Mouse (Mus musculus) cerebellum, adult 2 months (tissue): ENCODE measurements around the gene Fam107a. TPM values are rescaled to one million over a fixed set of nuclear protein-coding genes. Genes with fewer than 3 reads are reported as not detected.

Experiments
- DNase-seq, 2 experiments: peaks; one replicate each; pipeline ENCODE4 v3.0.0; 2021
- H3K27ac ChIP-seq: fragments of 200-500 bp; 2 replicates; pipeline ENCODE4 v1.5.1; 2012; ENCODE audit warnings: low read length, control low read depth, inconsistent platforms; ENCODE audit not compliant: insufficient read depth
- H3K27me3 ChIP-seq: fragments of 200-500 bp; 2 replicates; pipeline ENCODE4 v1.6.1; 2012; ENCODE audit warnings: inconsistent platforms, mild to moderate bottlenecking, low read length, moderate library complexity; ENCODE audit not compliant: control insufficient read depth, insufficient read depth
- H3K4me1 ChIP-seq: fragments of 200-500 bp; 2 replicates; pipeline ENCODE4 v1.6.1; 2011; ENCODE audit warnings: low read length; ENCODE audit not compliant: control insufficient read depth, insufficient read depth
- H3K4me3 ChIP-seq: fragments of 200-500 bp; replicated peaks from 2 replicates; pipeline ENCODE3; 2011; ENCODE audit warnings: mild to moderate bottlenecking, low read depth, low read length, control low read depth; ENCODE audit not compliant: insufficient read depth
- CTCF ChIP-seq: fragments of 200-500 bp; IDR thresholded peaks from 2 replicates; pipeline ENCODE4 v1.5.1; 2011; ENCODE audit warnings: low read depth, mild to moderate bottlenecking, control low read depth, low read length, moderate library complexity, borderline replicate concordance; ENCODE audit not compliant: insufficient read depth
- POLR2A ChIP-seq: fragments of 200-500 bp; IDR thresholded peaks from 2 replicates; pipeline ENCODE4 v1.6.1; 2011; ENCODE audit warnings: low read length, control low read depth, borderline replicate concordance; ENCODE audit not compliant: insufficient read depth
- WGBS: fragments of 180-500 bp; shearing (Covaris S2); methylation state at CpG from one replicate; pipeline ENCODE4 v1.1.7; 2018; 5-methylcytosine and 5-hydroxymethylcytosine counted together
- polyA plus RNA-seq: library from polyadenylated mRNA; depleted of rRNA; stranded (reverse); fragments of >200 nt; gene quantifications from 2 replicates; pipeline ENCODE4 v1.2.3, GENCODE M21; 2012

Fam107a gene
- polyA plus RNA-seq, 1 experiment: 351 TPM

DNA sequence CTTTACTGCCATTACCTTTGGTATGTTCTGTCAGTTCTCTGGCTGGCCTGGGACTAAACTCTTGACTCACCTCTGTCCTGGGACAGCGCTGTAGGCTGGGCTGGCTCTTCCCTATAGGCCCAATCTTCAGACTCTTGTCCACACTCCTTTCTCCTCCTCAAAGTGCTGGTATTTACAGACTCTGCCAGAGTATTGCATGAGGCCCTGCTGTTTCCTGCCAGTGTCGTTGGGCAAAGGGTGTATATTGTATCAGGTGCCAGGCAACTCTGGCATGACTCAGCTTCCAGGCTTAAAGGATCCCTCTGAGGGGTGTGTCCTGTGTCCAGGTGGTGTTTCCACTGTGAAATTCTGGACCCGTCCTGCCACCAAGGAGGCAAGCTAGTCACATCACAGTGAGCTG is 59.1 kb downstream of the Fam107a start:
- no peaks in the 10 kb centered on the region; the same call in 1 of the 2 replicates for H3K4me1 ChIP-seq
- no peaks in the 10 kb centered on the region for H3K27me3 ChIP-seq
- no peak for TF ChIP-seq POLR2A
- TF ChIP-seq CTCF: no peak
- 45% methylated on average over 3 of the region's 3 CpGs for WGBS
- DNase-seq: no peak
- H3K4me3 ChIP-seq: no peak overlapping the region
- no peak overlapping the region for H3K27ac ChIP-seq

DNA sequence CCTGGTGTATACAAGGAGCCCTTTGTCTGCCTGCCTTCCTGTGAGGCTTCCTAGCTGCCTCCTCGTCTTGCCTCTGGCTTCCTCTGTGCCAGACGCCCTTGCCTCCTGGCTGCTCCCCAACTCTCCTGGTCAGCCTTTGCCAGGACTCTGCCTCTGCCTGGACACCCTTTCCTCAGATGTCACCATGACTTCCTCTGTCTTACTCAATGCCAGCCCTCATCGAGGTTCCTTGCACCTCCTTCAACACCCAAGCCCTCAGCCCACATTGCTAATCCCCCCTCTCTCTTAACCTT is 59.5 kb downstream of the Fam107a start:
- no peaks in the 10 kb centered on the region; the same call in 1 of the 2 replicates for H3K4me1 ChIP-seq
- H3K4me3 ChIP-seq: no peak overlapping the region
- 30% methylated on average over 3 of the region's 3 CpGs for WGBS
- no peak for DNase-seq
- H3K27me3 ChIP-seq: no peaks in the 10 kb centered on the region
- no peak overlapping the region for H3K27ac ChIP-seq
- TF ChIP-seq CTCF (no peak), POLR2A (no peak)

GRCm38 (mm10) chr14:8257521-8258334 is 60.1 kb downstream of the Fam107a start:
- Histone ChIP-seq H3K27me3 (no peaks in the 10 kb centered on the region), H3K4me3 (no peak overlapping the region), H3K4me1 (no peaks in the 10 kb centered on the region; the same call in 1 of the 2 replicates), H3K27ac (no peak overlapping the region)
- DNase-seq: no peak
- TF ChIP-seq POLR2A (no peak), CTCF (no peak)
- 43% methylated on average over 7 of the region's 7 CpGs for WGBS

GRCm38 (mm10) chr14:8256881-8257280 is 60.9 kb downstream of the Fam107a start:
- TF ChIP-seq CTCF (no peak), POLR2A (no peak)
- Histone ChIP-seq H3K27ac (no peak overlapping the region), H3K4me3 (no peak overlapping the region), H3K27me3 (no peaks in the 10 kb centered on the region), H3K4me1 (no peaks in the 10 kb centered on the region; the same call in 1 of the 2 replicates)
- WGBS: 69% methylated on average over 5 of the region's 5 CpGs
- DNase-seq: no peak

DNA sequence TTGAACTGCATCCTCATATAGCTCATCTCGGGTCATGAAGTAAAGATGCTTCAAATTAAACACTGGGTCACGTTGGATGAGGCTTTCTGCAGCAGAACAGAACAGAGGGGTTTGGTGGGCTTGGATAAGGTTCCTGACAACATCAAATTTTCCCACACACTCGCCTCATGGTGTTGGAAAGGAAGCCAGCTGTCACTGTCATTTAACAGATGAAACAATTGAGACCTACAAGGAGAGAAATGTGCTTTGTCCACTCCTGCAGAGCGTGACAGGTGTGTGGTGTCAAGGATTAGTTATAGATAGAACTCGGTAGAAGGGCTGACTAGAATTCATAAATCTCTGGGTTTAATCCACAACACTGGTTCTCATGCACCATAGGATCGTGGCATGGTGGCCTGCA is 61.8 kb downstream of the Fam107a start:
- TF ChIP-seq POLR2A: no peak
- TF ChIP-seq CTCF: no peak
- no peak for DNase-seq
- Histone ChIP-seq H3K27ac (no peak overlapping the region), H3K27me3 (no peaks in the 10 kb centered on the region), H3K4me1 (no peaks in the 10 kb centered on the region; the same call in 1 of the 2 replicates), H3K4me3 (no peak overlapping the region)
- WGBS: 67% methylated on average over 6 of the region's 6 CpGs

- H3K27ac ChIP-seq: no peak overlapping the region
- H3K4me3 ChIP-seq: no peak overlapping the region
- peak; percentile 34 for DNase-seq
- no peaks in the 10 kb centered on the region; the same call in 1 of the 2 replicates for H3K4me1 ChIP-seq
- no peak for TF ChIP-seq POLR2A
- peak; percentile 42 for TF ChIP-seq CTCF
- no peaks in the 10 kb centered on the region for H3K27me3 ChIP-seq
- 66% methylated on average over 7 of the region's 7 CpGs for WGBS
These were observed 62.6 kb downstream of the Fam107a start for GRCm38 (mm10) chr14:8255076-8255729.

GRCm38 (mm10) chr14:8251330-8251885 is 66.4 kb downstream of the Fam107a start:
- TF ChIP-seq CTCF (no peak), POLR2A (no peak)
- H3K27ac ChIP-seq: no peak overlapping the region
- H3K27me3 ChIP-seq: no peaks in the 10 kb centered on the region
- no peak for DNase-seq
- no peak overlapping the region for H3K4me3 ChIP-seq
- H3K4me1 ChIP-seq: no peaks in the 10 kb centered on the region
- WGBS: 43% methylated on average over 8 of the region's 8 CpGs
